Mouse (Mus musculus) right cerebral cortex, postnatal 10 days (tissue): ENCODE data around the gene Sec22c.
A peak's percentile ranks its signal among the peaks of the same experiment; 100 is the strongest.

ENCODE experiments used
- DNase-seq, 2 experiments: peaks; one replicate each; pipeline ENCODE4 v3.0.0; 2021; ENCODE audit warnings: low spot score in 2 of 2

Gene Sec22c

GRCm38 (mm10) chr9:121694736-121695135, 10.6 kb downstream of the Sec22c start:
- DNase-seq = no peak

- no peak for DNase-seq
Observed at GRCm38 (mm10) chr9:121690734-121691133, 14.6 kb downstream of the Sec22c start.

- DNase-seq = peak; percentile 79 to 93
Observed at GRCm38 (mm10) chr9:121690200-121690651, 15.1 kb downstream of the Sec22c start.

GRCm38 (mm10) chr9:121684702-121685101, 20.6 kb downstream of the Sec22c start:
- DNase-seq = no peak

GRCm38 (mm10) chr9:121682037-121682680, 23.1 kb downstream of the Sec22c start:
- no peak for DNase-seq

- DNase-seq = no peak
Observed at GRCm38 (mm10) chr9:121681191-121681590, 24.1 kb downstream of the Sec22c start.

GRCm38 (mm10) chr9:121679549-121679948, 25.7 kb downstream of the Sec22c start:
- peak; percentile 63 to 65 for DNase-seq

GRCm38 (mm10) chr9:121677476-121677875, 27.8 kb downstream of the Sec22c start:
- DNase-seq = no peak

- DNase-seq = no peak
Observed at GRCm38 (mm10) chr9:121677069-121677468, 28.2 kb downstream of the Sec22c start.

GRCm38 (mm10) chr9:121675556-121675955, 29.7 kb downstream of the Sec22c start:
- no peak for DNase-seq

- no peak for DNase-seq
Observed at GRCm38 (mm10) chr9:121675011-121675410, 30.3 kb downstream of the Sec22c start.

GRCm38 (mm10) chr9:121673716-121674115, 31.6 kb downstream of the Sec22c start:
- DNase-seq = no peak

- no peak for DNase-seq
Observed at GRCm38 (mm10) chr9:121672311-121672710, 33.0 kb downstream of the Sec22c start.

- DNase-seq = no peak
Observed at GRCm38 (mm10) chr9:121671300-121671699, 34.0 kb downstream of the Sec22c start.

GRCm38 (mm10) chr9:121669348-121669791, 35.9 kb downstream of the Sec22c start:
- DNase-seq = peak; percentile 61 to 75

GRCm38 (mm10) chr9:121667822-121668221, 37.5 kb downstream of the Sec22c start:
- no peak for DNase-seq

- DNase-seq = peak; percentile 79 to 88
Observed at GRCm38 (mm10) chr9:121666957-121667630, 38.2 kb downstream of the Sec22c start.

GRCm38 (mm10) chr9:121664104-121664503, 41.2 kb downstream of the Sec22c start:
- DNase-seq = peak; percentile 60 to 83

- DNase-seq = no peak
Observed at GRCm38 (mm10) chr9:121663467-121663866, 41.8 kb downstream of the Sec22c start.

- no peak for DNase-seq
Observed at GRCm38 (mm10) chr9:121659791-121660190, 45.5 kb downstream of the Sec22c start.

GRCm38 (mm10) chr9:121658248-121658647, 47.0 kb downstream of the Sec22c start:
- no peak for DNase-seq

- DNase-seq = no peak
Observed at GRCm38 (mm10) chr9:121657143-121657542, 48.1 kb downstream of the Sec22c start.

GRCm38 (mm10) chr9:121656322-121656721, 49.0 kb downstream of the Sec22c start:
- DNase-seq = no peak
